Comparison of ENCODE assay signal across 8 mouse cellular contexts in genomic region chr7:142284615-142285080, GRCm38 (mm10). TPM values are rescaled to one million over a fixed set of nuclear protein-coding genes. Genes with fewer than 3 reads are reported as not detected.
DNase-seq lines count a peak whose midpoint lies in the region; ATAC-seq and TF ChIP-seq lines count a peak whose summit lies in the region.

No protein-coding gene starts in this region.

- H3K9me3 ChIP-seq in G1E (replicated peaks): no peaks in the 10 kb centered on the region
- no peaks in the 10 kb centered on the region for H3K9me3 ChIP-seq in forebrain, embryonic 16.5 days (ENCODE audit: control insufficient read depth, low read length)
- no peaks in the 10 kb centered on the region for H3K9me3 ChIP-seq in lung, embryonic 14.5 days (ENCODE audit: low read depth, low read length)

- peak; percentile 20; the same call in 1 of the 2 replicates for TF ChIP-seq CTCF in G1E (IDR thresholded peaks at IDR 0.05; ENCODE audit: low read depth, low read length)
- TF ChIP-seq CTCF in layer of hippocampus, adult 2 months (conservative IDR thresholded peaks at IDR 0.05): peak; percentile 79
- TF ChIP-seq CTCF in lung, embryonic 14.5 days (IDR thresholded peaks at IDR 0.05; ENCODE audit: low read depth): peak; percentile 82
- TF ChIP-seq CTCF in olfactory bulb, adult 2 months (IDR thresholded peaks at IDR 0.05; ENCODE audit: insufficient read depth, low read depth, low read length): peak; percentile 54; the same call in 1 of the 2 replicates
- TF ChIP-seq CTCF in thymus, adult 2 months (IDR thresholded peaks at IDR 0.05; ENCODE audit: borderline replicate concordance, control insufficient read depth, extremely low read depth, insufficient read depth, low read length, poor library complexity): no peak

- H3K27ac ChIP-seq in forebrain, embryonic 16.5 days (ENCODE audit: low read length): peak overlapping the region; percentile 64
- peak overlapping the region; percentile 52 for H3K27ac ChIP-seq in layer of hippocampus, adult 2 months
- peak overlapping the region; percentile 94 for H3K27ac ChIP-seq in lung, embryonic 14.5 days (ENCODE audit: low read depth)
- H3K27ac ChIP-seq in olfactory bulb, adult 2 months (ENCODE audit: insufficient read depth, low read depth, low read length): peak overlapping the region; percentile 51
- no peak overlapping the region for H3K27ac ChIP-seq in thymus, adult 2 months (ENCODE audit: control insufficient read depth, insufficient read depth, low read length)

- peaks cover 6% of the 10 kb centered on the region; the same call in 1 of the 2 replicates for H3K4me1 ChIP-seq in G1E (ENCODE audit: insufficient read depth, low read depth, low read length)
- peaks cover 12% of the 10 kb centered on the region for H3K4me1 ChIP-seq in forebrain, embryonic 16.5 days (replicated peaks; ENCODE audit: control insufficient read depth, insufficient read depth, low read length)
- no peaks in the 10 kb centered on the region for H3K4me1 ChIP-seq in lung, embryonic 14.5 days (ENCODE audit: insufficient read depth)
- peaks cover 7% of the 10 kb centered on the region; the same call in 1 of the 2 replicates for H3K4me1 ChIP-seq in olfactory bulb, adult 2 months (ENCODE audit: control insufficient read depth, insufficient read depth, low read length)
- 0 out of 2 replicates have a peak, but pooled peaks cover 2% of the 10 kb centered on the region for H3K4me1 ChIP-seq in thymus, adult 2 months (replicated peaks; ENCODE audit: control insufficient read depth, insufficient read depth, low read length)

- H3K36me3 ChIP-seq in G1E (replicated peaks): no peaks in the 10 kb centered on the region
- no peaks in the 10 kb centered on the region for H3K36me3 ChIP-seq in forebrain, embryonic 16.5 days (ENCODE audit: control insufficient read depth, insufficient read depth)
- H3K36me3 ChIP-seq in lung, embryonic 14.5 days (ENCODE audit: insufficient read depth): no peaks in the 10 kb centered on the region
- H3K36me3 ChIP-seq in thymus, adult 2 months (ENCODE audit: control insufficient read depth, insufficient read depth, low read length): no peaks in the 10 kb centered on the region

- peak overlapping the region; percentile 64 for H3K9ac ChIP-seq in forebrain, embryonic 16.5 days (replicated peaks; ENCODE audit: low read depth, low read length)
- H3K9ac ChIP-seq in lung, embryonic 14.5 days: peak overlapping the region; percentile 65

- ATAC-seq in G1E (ENCODE audit: extremely low read depth, insufficient number of reproducible peaks, low FRiP score, poor library complexity, severe bottlenecking): 0 out of 2 replicates have a peak, but pooled peaks have one; percentile 15
- ATAC-seq in forebrain, embryonic 16.5 days: peak; percentile 87
- peak; percentile 88 for ATAC-seq in lung, embryonic 14.5 days (ENCODE audit: insufficient read depth)

- H3K4me2 ChIP-seq in forebrain, embryonic 16.5 days (ENCODE audit: low read length): peak overlapping the region; percentile 92
- H3K4me2 ChIP-seq in lung, embryonic 14.5 days: peak overlapping the region; percentile 78

- H3K4me3 ChIP-seq in G1E (ENCODE audit: low read depth, low read length): peak overlapping the region; percentile 53; the same call in 1 of the 2 replicates
- H3K4me3 ChIP-seq in forebrain, embryonic 16.5 days (replicated peaks; ENCODE audit: low read length): peak overlapping the region; percentile 64
- H3K4me3 ChIP-seq in layer of hippocampus, adult 2 months: peak overlapping the region; percentile 79
- peak overlapping the region; percentile 48 for H3K4me3 ChIP-seq in lung, embryonic 14.5 days (ENCODE audit: low read depth, low read length)
- H3K4me3 ChIP-seq in olfactory bulb, adult 2 months (ENCODE audit: insufficient read depth, low read depth, low read length): peak overlapping the region; percentile 65
- H3K4me3 ChIP-seq in thymus, adult 2 months (ENCODE audit: control insufficient read depth, insufficient read depth, low read length): peak overlapping the region; percentile 61

- peaks cover 38% of the 10 kb centered on the region for H3K27me3 ChIP-seq in G1E (ENCODE audit: insufficient read depth, low read length)
- peaks cover 10% of the 10 kb centered on the region for H3K27me3 ChIP-seq in forebrain, embryonic 16.5 days (replicated peaks; ENCODE audit: control insufficient read depth, insufficient read depth, low read length)
- no peaks in the 10 kb centered on the region for H3K27me3 ChIP-seq in lung, embryonic 14.5 days (ENCODE audit: insufficient read depth, low read length)
- no peaks in the 10 kb centered on the region; the same call in 1 of the 2 replicates for H3K27me3 ChIP-seq in thymus, adult 2 months (ENCODE audit: control insufficient read depth, insufficient read depth, low read length)

- TF ChIP-seq POLR2A in olfactory bulb, adult 2 months (IDR thresholded peaks at IDR 0.05; ENCODE audit: insufficient read depth, low read depth, low read length): no peak
- no peak for TF ChIP-seq POLR2A in thymus, adult 2 months (IDR thresholded peaks at IDR 0.05; ENCODE audit: control insufficient read depth, extremely low read depth, insufficient read depth, low read length, poor library complexity)

- intact Hi-C loops in heart, postnatal 36 days (cut with DNase I): loop anchor here (1.0 kb wide), 1 partner anchor 138 kb away; no protein-coding TSS in a partner anchor

- DNase-seq in G1E (ENCODE audit: low spot score): peak; percentile 25
- peak; percentile 93 to 94 for DNase-seq in cerebellum, adult 18-20 months
- DNase-seq in heart, postnatal 36 days: peak; percentile 89 to 96
- DNase-seq in layer of hippocampus, adult 2 months (ENCODE audit: low spot score in 2 of 2): peak; percentile 90 to 93
- peak; percentile 100 for DNase-seq in lung, embryonic 14.5 days
- peak; percentile 89 for DNase-seq in thymus, adult 2 months

- WGBS in forebrain, embryonic 16.5 days: under 1% methylated on average over 19 of the region's 19 CpGs
- under 1% methylated on average over 19 of the region's 19 CpGs for WGBS in lung, embryonic 14.5 days
- WGBS in olfactory bulb, adult 2 months: under 1% methylated on average over 19 of the region's 19 CpGs
- WGBS in thymus, adult 2 months: under 1% methylated on average over 19 of the region's 19 CpGs

RNA-seq across cellular contexts. Expression of gene Gm4559, which starts 10.5 kb away (rescaled TPM):
- not detected in 2 replicates for total RNA-seq in G1E (2014; fragmentation: Nextera tagmentation)
- not detected in 2 replicates for total RNA-seq in G1E (2017)
- polyA plus RNA-seq in G1E (2012): not detected in 2 replicates
- not detected in 2 replicates for polyA plus RNA-seq in forebrain, embryonic 16.5 days (2015; fragmentation: Nextera tagmentation; extraction: Ambion mirVana)
- total RNA-seq in heart, postnatal 36 days (2021): not detected
- total RNA-seq in layer of hippocampus, adult 2 months (2021): not detected
- polyA plus RNA-seq in lung, embryonic 14.5 days (2014; fragmentation: Nextera tagmentation; extraction: Ambion mirVana): not detected in 2 replicates
- not detected in 2 replicates for polyA plus RNA-seq in olfactory bulb, adult 2 months (2012; ENCODE audit: insufficient read depth, insufficient read length, low replicate concordance, missing spikeins)
- polyA plus RNA-seq in thymus, adult 2 months (2012; rRNA removed): not detected in 2 replicates

RNA-seq across cellular contexts. Expression of gene Krtap5-1, which starts 12.3 kb away (rescaled TPM):
- not detected in 2 replicates for total RNA-seq in G1E (2014; fragmentation: Nextera tagmentation)
- total RNA-seq in G1E (2017): not detected in 2 replicates
- not detected in 2 replicates for polyA plus RNA-seq in G1E (2012)
- not detected in 2 replicates for polyA plus RNA-seq in forebrain, embryonic 16.5 days (2015; fragmentation: Nextera tagmentation; extraction: Ambion mirVana)
- not detected for total RNA-seq in heart, postnatal 36 days (2021)
- not detected for total RNA-seq in layer of hippocampus, adult 2 months (2021)
- not detected in 2 replicates for polyA plus RNA-seq in lung, embryonic 14.5 days (2014; fragmentation: Nextera tagmentation; extraction: Ambion mirVana)
- not detected in 2 replicates for polyA plus RNA-seq in olfactory bulb, adult 2 months (2012; ENCODE audit: insufficient read depth, insufficient read length, low replicate concordance, missing spikeins)
- polyA plus RNA-seq in thymus, adult 2 months (2012; rRNA removed): not detected in 2 replicates

RNA-seq across cellular contexts. Expression of gene Krtap5-4, which starts 18.7 kb away (rescaled TPM):
- not detected in 2 replicates for total RNA-seq in G1E (2014; fragmentation: Nextera tagmentation)
- total RNA-seq in G1E (2017): not detected in 2 replicates
- not detected in 2 replicates for polyA plus RNA-seq in G1E (2012)
- polyA plus RNA-seq in forebrain, embryonic 16.5 days (2015; fragmentation: Nextera tagmentation; extraction: Ambion mirVana): not detected in 2 replicates
- total RNA-seq in heart, postnatal 36 days (2021): not detected
- total RNA-seq in layer of hippocampus, adult 2 months (2021): not detected
- not detected in 2 replicates for polyA plus RNA-seq in lung, embryonic 14.5 days (2014; fragmentation: Nextera tagmentation; extraction: Ambion mirVana)
- not detected in 2 replicates for polyA plus RNA-seq in olfactory bulb, adult 2 months (2012; ENCODE audit: insufficient read depth, insufficient read length, low replicate concordance, missing spikeins)
- polyA plus RNA-seq in thymus, adult 2 months (2012; rRNA removed): not detected in 2 replicates

RNA-seq across cellular contexts. Expression of gene Gm2431, which starts 26.5 kb away (rescaled TPM):
- not detected in 2 replicates for total RNA-seq in G1E (2014; fragmentation: Nextera tagmentation)
- not detected in 2 replicates for total RNA-seq in G1E (2017)
- not detected in 2 replicates for polyA plus RNA-seq in G1E (2012)
- not detected in 2 replicates for polyA plus RNA-seq in forebrain, embryonic 16.5 days (2015; fragmentation: Nextera tagmentation; extraction: Ambion mirVana)
- not detected for total RNA-seq in heart, postnatal 36 days (2021)
- not detected for total RNA-seq in layer of hippocampus, adult 2 months (2021)
- not detected in 2 replicates for polyA plus RNA-seq in lung, embryonic 14.5 days (2014; fragmentation: Nextera tagmentation; extraction: Ambion mirVana)
- not detected in 2 replicates for polyA plus RNA-seq in olfactory bulb, adult 2 months (2012; ENCODE audit: insufficient read depth, insufficient read length, low replicate concordance, missing spikeins)
- polyA plus RNA-seq in thymus, adult 2 months (2012; rRNA removed): not detected in 2 replicates

RNA-seq across cellular contexts. Expression of gene Gm40460, which starts 43.8 kb away (rescaled TPM):
- total RNA-seq in G1E (2014; fragmentation: Nextera tagmentation) (not detected in 2 replicates), G1E (2017) (not detected in 2 replicates)
- polyA plus RNA-seq in G1E (2012): not detected in 2 replicates
- not detected in 2 replicates for polyA plus RNA-seq in forebrain, embryonic 16.5 days (2015; fragmentation: Nextera tagmentation; extraction: Ambion mirVana)
- not detected for total RNA-seq in heart, postnatal 36 days (2021)
- total RNA-seq in layer of hippocampus, adult 2 months (2021): not detected
- polyA plus RNA-seq in lung, embryonic 14.5 days (2014; fragmentation: Nextera tagmentation; extraction: Ambion mirVana): not detected in 2 replicates
- not detected in 2 replicates for polyA plus RNA-seq in olfactory bulb, adult 2 months (2012; ENCODE audit: insufficient read depth, insufficient read length, low replicate concordance, missing spikeins)
- polyA plus RNA-seq in thymus, adult 2 months (2012; rRNA removed): 0.19 TPM in 1 of 2 replicates, not detected in the other

Comparison
In these comparisons a context has a peak if more than half of its experiments do, and no peak if none do; other contexts are left out.
1. ATAC-seq: peak in every context shown above with its lines; median percentile 88 in lung, embryonic 14.5 days; 87 in forebrain, embryonic 16.5 days; 15 in G1E.
2. DNase-seq: peak in every context shown above with its lines; median percentile 100 in lung, embryonic 14.5 days; 94 in cerebellum, adult 18-20 months; 92 in heart, postnatal 36 days; 92 in layer of hippocampus, adult 2 months; 89 in thymus, adult 2 months; 25 in G1E.